ENCODE assay signal across 9 mouse cellular contexts in the genomic region with DNA sequence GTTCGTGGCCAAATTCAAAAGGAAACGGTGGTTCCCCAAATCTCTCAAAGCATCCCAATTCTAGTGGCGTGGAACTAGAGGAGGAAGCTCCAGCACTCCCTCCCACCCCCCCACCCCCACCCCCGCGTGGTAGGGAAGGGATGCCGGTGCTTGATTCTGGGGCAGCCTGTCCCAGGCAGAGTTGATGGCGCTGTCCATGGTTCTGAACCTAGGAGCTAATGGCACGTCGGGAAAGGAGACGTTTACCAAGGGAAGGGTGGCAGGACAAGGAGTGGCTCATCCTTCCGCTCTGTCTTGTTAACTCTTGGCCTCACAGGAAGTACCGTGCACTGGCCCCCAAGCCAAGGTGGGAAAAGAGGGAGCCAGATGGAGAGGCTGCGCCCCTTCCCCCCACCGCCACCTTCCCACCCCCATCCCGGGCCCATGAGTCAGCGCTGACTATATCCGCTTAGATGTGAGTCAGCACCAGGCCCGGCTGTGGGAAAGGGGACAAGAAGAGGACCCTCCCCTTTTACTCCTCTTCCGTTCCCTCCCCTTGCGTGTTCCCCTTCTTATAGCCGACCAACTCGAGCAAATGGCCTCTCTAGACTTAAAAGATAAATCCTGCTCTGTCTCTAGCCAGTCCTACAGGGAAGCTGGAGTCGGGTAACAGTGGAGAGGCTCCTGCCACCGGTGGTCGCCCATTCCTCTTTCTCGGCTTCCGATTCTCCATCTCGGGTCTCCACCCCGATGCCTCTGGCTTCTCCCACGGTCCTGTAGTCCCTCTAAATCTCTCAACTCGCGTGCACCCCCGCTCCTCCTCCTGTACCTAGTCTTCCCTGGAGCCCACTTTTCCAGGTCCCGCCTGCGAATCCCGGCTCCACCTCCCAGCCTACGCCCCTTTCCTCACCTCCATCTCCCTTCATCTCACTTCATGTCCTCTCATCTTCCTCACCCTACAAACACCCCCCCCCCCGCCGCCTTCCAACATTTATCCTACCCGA. TPM values are rescaled to one million over a fixed set of nuclear protein-coding genes. Genes with fewer than 3 reads are reported as not detected.
DNase-seq lines count a peak whose midpoint lies in the region; ATAC-seq and TF ChIP-seq lines count a peak whose summit lies in the region.
"Had no signal": no experiment of that assay in that cellular context is flagged by ENCODE, and none has a peak within 500 bp of the region (broad histone marks: within the 10 kb centered on the region; RNA-seq: fewer than 3 reads in every experiment).

No protein-coding gene starts in this region.

- no peak for TF ChIP-seq CTCF in gastrocnemius, adult 2 months (IDR thresholded peaks at IDR 0.05)
- TF ChIP-seq CTCF in midbrain, postnatal 0 days (IDR thresholded peaks at IDR 0.05) = no peak
- peak; percentile 4; the same call in 1 of the 2 replicates for TF ChIP-seq CTCF in testis, adult 2 months (IDR thresholded peaks at IDR 0.05; ENCODE audit: control insufficient read depth, insufficient read depth, insufficient replicate concordance, low read depth, low read length)

- H3K9ac ChIP-seq in hindbrain, embryonic 12.5 days = peak overlapping the region; percentile 60
- no peak overlapping the region for H3K9ac ChIP-seq in limb, embryonic 14.5 days (ENCODE audit: low read depth, low read length, severe bottlenecking)
- H3K9ac ChIP-seq in midbrain, postnatal 0 days (replicated peaks; ENCODE audit: low read length, poor library complexity, severe bottlenecking) = peak overlapping the region; percentile 64

- TF ChIP-seq POLR2A in limb, embryonic 14.5 days (IDR thresholded peaks at IDR 0.05; ENCODE audit: borderline replicate concordance, extremely low read depth, insufficient read depth, insufficient read length) = no peak
- no peak for TF ChIP-seq POLR2A in testis, adult 2 months (IDR thresholded peaks at IDR 0.05; ENCODE audit: control insufficient read depth, low read depth, low read length)

- intact Hi-C loops in gastrocnemius, adult 2 months (cut with DNase I) = no loop called here

- H3K4me2 ChIP-seq in hindbrain, embryonic 12.5 days (replicated peaks) = peak overlapping the region; percentile 65
- H3K4me2 ChIP-seq in limb, embryonic 14.5 days (replicated peaks; ENCODE audit: low read depth, low read length, severe bottlenecking) = no peak overlapping the region
- peak overlapping the region; percentile 55 for H3K4me2 ChIP-seq in midbrain, postnatal 0 days (ENCODE audit: low read depth, low read length, poor library complexity, severe bottlenecking)

- DNase-seq in gastrocnemius, adult 2 months = peak; percentile 70
- no peak for DNase-seq in gastrocnemius, postnatal 25 days
- DNase-seq in Muller cell, postnatal 12 days (ENCODE audit: inconsistent ontology term) = peak; percentile 78
- peak; percentile 85 for DNase-seq in embryonic facial prominence, embryonic 10.5 days (ENCODE audit: low spot score)
- DNase-seq in limb, embryonic 14.5 days (ENCODE audit: low spot score) = peak; percentile 77
- peak; percentile 57 for DNase-seq in midbrain, postnatal 0 days (ENCODE audit: low spot score)

- H3K4me1 ChIP-seq in embryonic facial prominence, embryonic 10.5 days = peaks cover 15% of the 10 kb centered on the region
- H3K4me1 ChIP-seq in hindbrain, embryonic 12.5 days = peaks cover 13% of the 10 kb centered on the region
- H3K4me1 ChIP-seq in limb, embryonic 14.5 days (ENCODE audit: control insufficient read depth, insufficient read depth, low read length) = no peaks in the 10 kb centered on the region
- peaks cover 2% of the 10 kb centered on the region; the same call in 1 of the 2 replicates for H3K4me1 ChIP-seq in midbrain, postnatal 0 days (ENCODE audit: insufficient read depth, low read length)
- H3K4me1 ChIP-seq in testis, adult 2 months (ENCODE audit: control insufficient read depth, insufficient read depth, low read length) = peaks cover 6% of the 10 kb centered on the region

- H3K27me3 ChIP-seq in embryonic facial prominence, embryonic 10.5 days (replicated peaks; ENCODE audit: low read depth, poor library complexity, severe bottlenecking) = peaks cover 59% of the 10 kb centered on the region
- H3K27me3 ChIP-seq in hindbrain, embryonic 12.5 days = peaks cover 69% of the 10 kb centered on the region
- peaks cover 41% of the 10 kb centered on the region for H3K27me3 ChIP-seq in limb, embryonic 14.5 days (ENCODE audit: control insufficient read depth, insufficient read depth, low read length)
- no peaks in the 10 kb centered on the region; the same call in 1 of the 2 replicates for H3K27me3 ChIP-seq in midbrain, postnatal 0 days (ENCODE audit: insufficient read depth, low read length)
- H3K27me3 ChIP-seq in testis, adult 2 months (ENCODE audit: control insufficient read depth, insufficient read depth, low read length) = no peaks in the 10 kb centered on the region; the same call in 1 of the 2 replicates

- peak; percentile 74 for ATAC-seq in hindbrain, embryonic 12.5 days (ENCODE audit: low FRiP score)
- ATAC-seq in limb, embryonic 14.5 days (ENCODE audit: low FRiP score, low read depth) = no peak
- ATAC-seq in midbrain, postnatal 0 days (ENCODE audit: low FRiP score) = peak; percentile 73

- H3K4me3 ChIP-seq in gastrocnemius, adult 2 months = no peak overlapping the region
- H3K4me3 ChIP-seq in embryonic facial prominence, embryonic 10.5 days = peak overlapping the region; percentile 45
- H3K4me3 ChIP-seq in hindbrain, embryonic 12.5 days = peak overlapping the region; percentile 48
- H3K4me3 ChIP-seq in limb, embryonic 14.5 days (replicated peaks; ENCODE audit: low read length) = no peak overlapping the region
- peak overlapping the region; percentile 55 for H3K4me3 ChIP-seq in midbrain, postnatal 0 days (ENCODE audit: low read depth, low read length)
- H3K4me3 ChIP-seq in testis, adult 2 months (ENCODE audit: control insufficient read depth, low read depth, low read length) = no peak overlapping the region; the same call in 1 of the 2 replicates

- no peak overlapping the region for H3K27ac ChIP-seq in gastrocnemius, adult 2 months
- no peak overlapping the region for H3K27ac ChIP-seq in embryonic facial prominence, embryonic 10.5 days (replicated peaks)
- H3K27ac ChIP-seq in hindbrain, embryonic 12.5 days = no peak overlapping the region
- H3K27ac ChIP-seq in limb, embryonic 14.5 days (replicated peaks; ENCODE audit: low read depth, low read length) = no peak overlapping the region
- H3K27ac ChIP-seq in midbrain, postnatal 0 days (ENCODE audit: low read depth, low read length) = peak overlapping the region; percentile 70
- no peak overlapping the region for H3K27ac ChIP-seq in testis, adult 2 months (ENCODE audit: control insufficient read depth, insufficient read depth, low read depth, low read length)

- WGBS in embryonic facial prominence, embryonic 10.5 days = 1% methylated on average over 40 of the region's 40 CpGs
- 2% methylated on average over 40 of the region's 40 CpGs for WGBS in hindbrain, embryonic 12.5 days
- WGBS in limb, embryonic 14.5 days = 3% methylated on average over 39 of the region's 40 CpGs
- 2% methylated on average over 39 of the region's 40 CpGs for WGBS in midbrain, postnatal 0 days

- no peaks in the 10 kb centered on the region for H3K36me3 ChIP-seq in embryonic facial prominence, embryonic 10.5 days (replicated peaks)
- no peaks in the 10 kb centered on the region for H3K36me3 ChIP-seq in hindbrain, embryonic 12.5 days
- H3K36me3 ChIP-seq in limb, embryonic 14.5 days (ENCODE audit: control insufficient read depth, insufficient read depth, low read length) = no peaks in the 10 kb centered on the region
- peaks cover 4% of the 10 kb centered on the region for H3K36me3 ChIP-seq in midbrain, postnatal 0 days (ENCODE audit: insufficient read depth, low read length)
- H3K36me3 ChIP-seq in testis, adult 2 months (ENCODE audit: control insufficient read depth, insufficient read depth, low read length) = no peaks in the 10 kb centered on the region

- H3K9me3 ChIP-seq in embryonic facial prominence, embryonic 10.5 days = no peaks in the 10 kb centered on the region
- H3K9me3 ChIP-seq in hindbrain, embryonic 12.5 days (replicated peaks) = no peaks in the 10 kb centered on the region
- H3K9me3 ChIP-seq in limb, embryonic 14.5 days (ENCODE audit: control insufficient read depth, low read length) = no peaks in the 10 kb centered on the region
- no peaks in the 10 kb centered on the region for H3K9me3 ChIP-seq in midbrain, postnatal 0 days (ENCODE audit: low read length)

RNA-seq across cellular contexts. Expression of gene Ptprn, which starts 1.0 kb away (rescaled TPM):
- not detected for total RNA-seq in gastrocnemius, adult 2 months (2021)
- total RNA-seq in gastrocnemius, postnatal 25 days (2021) = not detected
- 1.7 and 2.1 TPM in 2 replicates for polyA plus RNA-seq in embryonic facial prominence, embryonic 10.5 days (2016; fragmentation: Nextera tagmentation; extraction: Ambion mirVana)
- polyA plus RNA-seq in hindbrain, embryonic 12.5 days (2016; fragmentation: Nextera tagmentation; extraction: Ambion mirVana) = 11.7 and 12.6 TPM in 2 replicates
- polyA plus RNA-seq in limb, embryonic 14.5 days (2012; rRNA removed) = 0.42 and 0.54 TPM in 2 replicates
- polyA plus RNA-seq in limb, embryonic 14.5 days (2014; fragmentation: Nextera tagmentation; extraction: Ambion mirVana) = 0.12 and 0.44 TPM in 2 replicates
- 116 and 127 TPM in 2 replicates for total RNA-seq in midbrain, postnatal 0 days (2014; rRNA removed)
- 51.4 and 52.2 TPM in 2 replicates for polyA plus RNA-seq in midbrain, postnatal 0 days (2015; fragmentation: Nextera tagmentation; extraction: Ambion mirVana)
- 0.41 and 0.49 TPM in 2 replicates for polyA plus RNA-seq in testis, adult 2 months (2012; rRNA removed)

RNA-seq across cellular contexts. Expression of gene Resp18, which starts 15.0 kb away (rescaled TPM):
- not detected for total RNA-seq in gastrocnemius, adult 2 months (2021)
- not detected for total RNA-seq in gastrocnemius, postnatal 25 days (2021)
- 1.9 and 2.5 TPM in 2 replicates for polyA plus RNA-seq in embryonic facial prominence, embryonic 10.5 days (2016; fragmentation: Nextera tagmentation; extraction: Ambion mirVana)
- polyA plus RNA-seq in hindbrain, embryonic 12.5 days (2016; fragmentation: Nextera tagmentation; extraction: Ambion mirVana) = 50.0 and 56.8 TPM in 2 replicates
- polyA plus RNA-seq in limb, embryonic 14.5 days (2012; rRNA removed) = 0.16 TPM in 1 of 2 replicates, not detected in the other
- polyA plus RNA-seq in limb, embryonic 14.5 days (2014; fragmentation: Nextera tagmentation; extraction: Ambion mirVana) = not detected in 2 replicates
- 302 and 332 TPM in 2 replicates for total RNA-seq in midbrain, postnatal 0 days (2014; rRNA removed)
- polyA plus RNA-seq in midbrain, postnatal 0 days (2015; fragmentation: Nextera tagmentation; extraction: Ambion mirVana) = 409 and 416 TPM in 2 replicates
- 0.20 TPM in 1 of 2 replicates, not detected in the other for polyA plus RNA-seq in testis, adult 2 months (2012; rRNA removed)

RNA-seq across cellular contexts. Expression of gene Dnajb2, which starts 27.1 kb away (rescaled TPM):
- 10 to 100 TPM; 83.2 to 88.9 TPM for total RNA-seq in gastrocnemius, adult 2 months (2021)
- 10 to 100 TPM; 58.4 to 60.9 TPM for total RNA-seq in gastrocnemius, postnatal 25 days (2021)
- polyA plus RNA-seq in embryonic facial prominence, embryonic 10.5 days (2016; fragmentation: Nextera tagmentation; extraction: Ambion mirVana) = 27.0 and 27.5 TPM in 2 replicates
- polyA plus RNA-seq in hindbrain, embryonic 12.5 days (2016; fragmentation: Nextera tagmentation; extraction: Ambion mirVana) = 54.6 and 55.2 TPM in 2 replicates
- 41.9 and 44.9 TPM in 2 replicates for polyA plus RNA-seq in limb, embryonic 14.5 days (2012; rRNA removed)
- 20.4 and 22.4 TPM in 2 replicates for polyA plus RNA-seq in limb, embryonic 14.5 days (2014; fragmentation: Nextera tagmentation; extraction: Ambion mirVana)
- 43.6 and 46.7 TPM in 2 replicates for total RNA-seq in midbrain, postnatal 0 days (2014; rRNA removed)
- 61.7 and 65.1 TPM in 2 replicates for polyA plus RNA-seq in midbrain, postnatal 0 days (2015; fragmentation: Nextera tagmentation; extraction: Ambion mirVana)
- 298 and 299 TPM in 2 replicates for polyA plus RNA-seq in testis, adult 2 months (2012; rRNA removed)

RNA-seq across cellular contexts. Expression of gene A630095N17Rik, which starts 31.4 kb away (rescaled TPM):
- total RNA-seq in gastrocnemius, adult 2 months (2021) = not detected
- not detected for total RNA-seq in gastrocnemius, postnatal 25 days (2021)
- polyA plus RNA-seq in embryonic facial prominence, embryonic 10.5 days (2016; fragmentation: Nextera tagmentation; extraction: Ambion mirVana) = not detected in 2 replicates
- not detected in 2 replicates for polyA plus RNA-seq in hindbrain, embryonic 12.5 days (2016; fragmentation: Nextera tagmentation; extraction: Ambion mirVana)
- not detected in 2 replicates for polyA plus RNA-seq in limb, embryonic 14.5 days (2012; rRNA removed)
- not detected in 2 replicates for polyA plus RNA-seq in limb, embryonic 14.5 days (2014; fragmentation: Nextera tagmentation; extraction: Ambion mirVana)
- not detected in 2 replicates for total RNA-seq in midbrain, postnatal 0 days (2014; rRNA removed)
- not detected in 2 replicates for polyA plus RNA-seq in midbrain, postnatal 0 days (2015; fragmentation: Nextera tagmentation; extraction: Ambion mirVana)
- 10.2 and 12.7 TPM in 2 replicates for polyA plus RNA-seq in testis, adult 2 months (2012; rRNA removed)
- total RNA-seq: left cerebral cortex, adult 8-10 months had no signal

RNA-seq across cellular contexts. Expression of gene Tuba4a, which starts 43.6 kb away (rescaled TPM):
- total RNA-seq in gastrocnemius, adult 2 months (2021) = 1,000 to 10,000 TPM; 1,043 to 1,330 TPM
- total RNA-seq in gastrocnemius, postnatal 25 days (2021) = 100 to 1,000 TPM; 749 to 982 TPM
- polyA plus RNA-seq in embryonic facial prominence, embryonic 10.5 days (2016; fragmentation: Nextera tagmentation; extraction: Ambion mirVana) = 14.6 and 16.3 TPM in 2 replicates
- polyA plus RNA-seq in hindbrain, embryonic 12.5 days (2016; fragmentation: Nextera tagmentation; extraction: Ambion mirVana) = 10.3 and 11.1 TPM in 2 replicates
- polyA plus RNA-seq in limb, embryonic 14.5 days (2012; rRNA removed) = 20.9 and 25.1 TPM in 2 replicates
- 38.5 and 55.9 TPM in 2 replicates for polyA plus RNA-seq in limb, embryonic 14.5 days (2014; fragmentation: Nextera tagmentation; extraction: Ambion mirVana)
- 99.2 and 165 TPM in 2 replicates for total RNA-seq in midbrain, postnatal 0 days (2014; rRNA removed)
- 87.0 and 115 TPM in 2 replicates for polyA plus RNA-seq in midbrain, postnatal 0 days (2015; fragmentation: Nextera tagmentation; extraction: Ambion mirVana)
- 163 and 204 TPM in 2 replicates for polyA plus RNA-seq in testis, adult 2 months (2012; rRNA removed)

Comparison
In these comparisons a context has a peak if more than half of its experiments do, and no peak if none do; other contexts are left out.
1. H3K4me3 ChIP-seq: peak in embryonic facial prominence, embryonic 10.5 days (single experiment), hindbrain, embryonic 12.5 days (single experiment) and midbrain, postnatal 0 days (single experiment); none in gastrocnemius, adult 2 months (single experiment), limb, embryonic 14.5 days (single experiment) and testis, adult 2 months (single experiment).
2. RNA of gene Resp18, which starts 15.0 kb away (polyA plus RNA-seq): 409 to 416 TPM in midbrain, postnatal 0 days and 50.0 to 56.8 TPM in hindbrain, embryonic 12.5 days; 1.9 to 2.5 TPM in embryonic facial prominence, embryonic 10.5 days, 0.20 TPM in testis, adult 2 months and 0.16 TPM in limb, embryonic 14.5 days; every median in the first group is over 10 times any median in the second.